In genomic region chr10:116374111-116374510, GRCm38 (mm10) we compare ENCODE assay signal across 17 mouse cellular contexts.
A peak's percentile ranks its signal among the peaks of the same experiment; 100 is the strongest.
DNase-seq lines count a peak whose midpoint lies in the region; ATAC-seq lines count a peak whose summit lies in the region.
"Had no signal": no experiment of that assay in that cellular context is flagged by ENCODE, and none has a peak within 500 bp of the region (broad histone marks: within the 10 kb centered on the region; RNA-seq: fewer than 3 reads in every experiment).

No protein-coding gene starts in this region.

- no peak overlapping the region for H3K27ac ChIP-seq in midbrain, embryonic 16.5 days (ENCODE audit: low read length)
- H3K27ac ChIP-seq: embryonic facial prominence, embryonic 12.5 days; forebrain, embryonic 15.5 days; heart, embryonic 10.5 days; hindbrain, embryonic 13.5 days; hindbrain, postnatal 0 days had no signal

- no peaks in the 10 kb centered on the region for H3K36me3 ChIP-seq in midbrain, embryonic 16.5 days (ENCODE audit: control insufficient read depth, insufficient read depth, low read length)
- H3K36me3 ChIP-seq: embryonic facial prominence, embryonic 12.5 days; forebrain, embryonic 15.5 days; hindbrain, embryonic 13.5 days had no signal

- 90% methylated on average over 6 of the region's 6 CpGs for WGBS in midbrain, embryonic 16.5 days

- no peaks in the 10 kb centered on the region for H3K27me3 ChIP-seq in midbrain, embryonic 16.5 days (ENCODE audit: control insufficient read depth, insufficient read depth, low read depth, low read length)
- H3K27me3 ChIP-seq: CH12.LX; embryonic facial prominence, embryonic 12.5 days; forebrain, embryonic 15.5 days; hindbrain, embryonic 13.5 days had no signal

- no peak overlapping the region for H3K4me3 ChIP-seq in midbrain, embryonic 16.5 days (ENCODE audit: low read depth, low read length)
- H3K4me3 ChIP-seq: embryonic facial prominence, embryonic 12.5 days; forebrain, embryonic 15.5 days; heart, embryonic 10.5 days; hindbrain, embryonic 13.5 days had no signal

- H3K9me3 ChIP-seq in midbrain, embryonic 16.5 days (replicated peaks; ENCODE audit: control insufficient read depth, low read length, poor library complexity, severe bottlenecking): no peaks in the 10 kb centered on the region
- H3K9me3 ChIP-seq: embryonic facial prominence, embryonic 12.5 days; forebrain, embryonic 15.5 days; heart, embryonic 10.5 days; hindbrain, embryonic 13.5 days had no signal

- H3K4me2 ChIP-seq in midbrain, embryonic 16.5 days (ENCODE audit: low read length): no peak overlapping the region
- H3K4me2 ChIP-seq: embryonic facial prominence, embryonic 12.5 days; forebrain, embryonic 15.5 days; hindbrain, embryonic 13.5 days had no signal

- 0 out of 2 replicates have a peak, but pooled peaks cover 3% of the 10 kb centered on the region for H3K4me1 ChIP-seq in midbrain, embryonic 16.5 days (ENCODE audit: control insufficient read depth, insufficient read depth, low read length)
- H3K4me1 ChIP-seq: embryonic facial prominence, embryonic 12.5 days; heart, embryonic 10.5 days had no signal

- peak; percentile 92 for DNase-seq in brain, adult 2 months (ENCODE audit: low read depth, low spot score)
- DNase-seq in cerebellum, adult 11-12 months: peak; percentile 80
- DNase-seq in cerebellum, adult 9-10 months: peak; percentile 87
- DNase-seq in cerebellum, postnatal 36 days: peak; percentile 66 to 73
- no peak for DNase-seq in retina, postnatal 1 day
- DNase-seq: adrenal gland, postnatal 10 days; gastrocnemius, postnatal 36 days; heart, adult 18-20 months; heart, postnatal 10 days; kidney, adult 11 months had no signal

- no peak for ATAC-seq in midbrain, embryonic 16.5 days
- ATAC-seq: forebrain, embryonic 15.5 days; hindbrain, postnatal 0 days had no signal

- no peak overlapping the region for H3K9ac ChIP-seq in midbrain, embryonic 16.5 days (ENCODE audit: low read depth, low read length)
- H3K9ac ChIP-seq: embryonic facial prominence, embryonic 12.5 days; forebrain, embryonic 15.5 days; hindbrain, embryonic 13.5 days had no signal
